Mouse (Mus musculus) embryonic stem cell, embryonic (primary cell): ENCODE data around the gene Il18.

Experiments used
- CTCF ChIA-PET, 4 experiments: fragments of 300-600 bp in 2 of 4; fragments of 350-600 bp in 2 of 4; sonication (Branson Sonifier 250); formaldehyde crosslinking; loops; one replicate each; lab custom pipeline; 2022; ENCODE audit warnings: inconsistent platforms in 2 of 4; lab: Charles Lee
- POLR2A ChIA-PET, 4 experiments: fragments of 300-600 bp in 2 of 4; fragments of 350-600 bp in 2 of 4; sonication (Branson Sonifier 250); formaldehyde crosslinking; loops; one replicate each; lab custom pipeline; 2022; ENCODE audit warnings: antibody characterized with exemption in 4 of 4, inconsistent platforms in 1 of 4; lab: Charles Lee

Gene Il18

GRCm38 (mm10) chr9:50536603-50537135 lies 18.0 kb upstream of the Il18 start:
- POLR2A ChIA-PET = no interaction called here
- CTCF ChIA-PET = interaction anchor here in 2 of 4 experiments (0.8 to 2.2 kb wide), 3 partner anchors 8 to 85 kb away, joined by 3 to 6 read pairs (median 4); partner anchors contain the start of gene Pts (in 1 of the 2)

- POLR2A ChIA-PET = interaction anchor here in 2 of 4 experiments (0.6 kb wide), 2 partner anchors 100 to 295 kb away, joined by 3 to 5 read pairs; no protein-coding TSS in a partner anchor
- CTCF ChIA-PET = interaction anchor here in 2 of 4 experiments (0.8 to 2.2 kb wide), 3 partner anchors 9 to 86 kb away, joined by 3 to 6 read pairs (median 4); partner anchors contain the start of gene Pts (in 1 of the 2)
Measured at GRCm38 (mm10) chr9:50537295-50537694, 17.3 kb upstream of the Il18 start.

GRCm38 (mm10) chr9:50540170-50540569 lies 14.5 kb upstream of the Il18 start:
- ChIA-PET POLR2A (interaction anchor here in 1 of 4 experiments (1.2 kb wide), 1 partner anchor 90 kb away, joined by 3 read pairs; no protein-coding TSS in a partner anchor), CTCF (interaction anchor here in 1 of 4 experiments (1.6 kb wide), 1 partner anchor 12 kb away, joined by 5 read pairs; the partner anchor contains the start of gene Pts)

GRCm38 (mm10) chr9:50542401-50542800 lies 12.2 kb upstream of the Il18 start:
- ChIA-PET POLR2A (no interaction called here), CTCF (no interaction called here)

- POLR2A ChIA-PET = no interaction called here
- CTCF ChIA-PET = no interaction called here
Measured at GRCm38 (mm10) chr9:50547859-50548478, 6.7 kb upstream of the Il18 start.

- POLR2A ChIA-PET = no interaction called here
- CTCF ChIA-PET = no interaction called here
Measured at GRCm38 (mm10) chr9:50548936-50549335, 5.7 kb upstream of the Il18 start.

- ChIA-PET CTCF (interaction anchor here in 1 of 4 experiments (0.6 kb wide), 1 partner anchor 476 kb away, joined by 3 read pairs; no protein-coding TSS in a partner anchor), POLR2A (no interaction called here)
Measured at GRCm38 (mm10) chr9:50552206-50552605, 2.4 kb upstream of the Il18 start.

- POLR2A ChIA-PET = interaction anchor here in 1 of 4 experiments (0.6 kb wide), 1 partner anchor 432 kb away, joined by 3 read pairs; no protein-coding TSS in a partner anchor
- CTCF ChIA-PET = interaction anchor here in 3 of 4 experiments (0.5 to 1.8 kb wide), 5 partner anchors 25 to 221 kb away, joined by 3 to 5 read pairs (median 3); partner anchors contain the start of gene Pts (in 1 of the 3)
Measured at GRCm38 (mm10) chr9:50553547-50553946, 1.1 kb upstream of the Il18 start.

- POLR2A ChIA-PET = interaction anchor here in 1 of 4 experiments (1.0 to 1.1 kb wide), 2 partner anchors 17 to 47 kb away, joined by 3 read pairs; no protein-coding TSS in a partner anchor
Measured at GRCm38 (mm10) chr9:50555094-50555446, 443 bp downstream of the Il18 start, which contains the start of gene Bco2. Bco2 (minus strand) TSS chr9:50555181.

GRCm38 (mm10) chr9:50561145-50561917 lies 6.7 kb downstream of the Il18 start, which contains the start of gene Tex12:
Tex12 (minus strand) TSS chr9:50561325.
- ChIA-PET POLR2A (no interaction called here), CTCF (no interaction called here)

More at GRCm38 (mm10) chr9:50555094-50555446, 443 bp downstream of the Il18 start, which contains the start of gene Bco2:
- CTCF ChIA-PET = interaction anchor here in 2 of 4 experiments (1.1 to 1.7 kb wide), 3 partner anchors 26 to 103 kb away, joined by 5 read pairs; partner anchors contain the start of gene Pts (in 2 of the 2)

GRCm38 (mm10) chr9:50561918-50562360 lies 7.3 kb downstream of the Il18 start:
- ChIA-PET POLR2A (no interaction called here), CTCF (no interaction called here)

- CTCF ChIA-PET = no interaction called here
- POLR2A ChIA-PET = interaction anchor here in 1 of 4 experiments (0.8 kb wide), 1 partner anchor 12 kb away, joined by 3 read pairs; no protein-coding TSS in a partner anchor
Measured at GRCm38 (mm10) chr9:50565173-50565572, 10.5 kb downstream of the Il18 start.

GRCm38 (mm10) chr9:50565940-50566339 lies 11.3 kb downstream of the Il18 start:
- CTCF ChIA-PET = no interaction called here
- POLR2A ChIA-PET = interaction anchor here in 1 of 4 experiments (0.8 kb wide), 1 partner anchor 38 kb away, joined by 3 read pairs; the partner anchor contains the start of genes Sdhd and Timm8b

GRCm38 (mm10) chr9:50567372-50567771 lies 12.7 kb downstream of the Il18 start:
- POLR2A ChIA-PET = no interaction called here
- CTCF ChIA-PET = no interaction called here

- POLR2A ChIA-PET = no interaction called here
- CTCF ChIA-PET = interaction anchor here in 1 of 4 experiments (0.5 kb wide), 1 partner anchor 65 kb away, joined by 5 read pairs; no protein-coding TSS in a partner anchor
Measured at GRCm38 (mm10) chr9:50567881-50568280, 13.3 kb downstream of the Il18 start.

- CTCF ChIA-PET = interaction anchor here in 1 of 4 experiments (0.7 kb wide), 1 partner anchor 25 kb away, joined by 3 read pairs; no protein-coding TSS in a partner anchor
- POLR2A ChIA-PET = interaction anchor here in 2 of 4 experiments (0.9 to 1.1 kb wide), 2 partner anchors 16 to 34 kb away, joined by 3 read pairs; partner anchors contain the start of genes Sdhd (in 1 of the 2) and Timm8b (in 1 of the 2)
Measured at GRCm38 (mm10) chr9:50569599-50570525, 15.2 kb downstream of the Il18 start.

- ChIA-PET POLR2A (interaction anchor here in 1 of 4 experiments (0.6 to 1.4 kb wide), 4 partner anchors 15 to 65 kb away, joined by 3 to 4 read pairs (median 3); partner anchors contain the start of genes Nkapd1 and Pih1d2), CTCF (interaction anchor here in 2 of 4 experiments (0.7 to 1.3 kb wide), 4 partner anchors 22 to 392 kb away, joined by 3 to 5 read pairs (median 3); partner anchors contain the start of gene Pts (in 1 of the 2))
Measured at GRCm38 (mm10) chr9:50580370-50580769, 25.7 kb downstream of the Il18 start.
